In the genomic region with DNA sequence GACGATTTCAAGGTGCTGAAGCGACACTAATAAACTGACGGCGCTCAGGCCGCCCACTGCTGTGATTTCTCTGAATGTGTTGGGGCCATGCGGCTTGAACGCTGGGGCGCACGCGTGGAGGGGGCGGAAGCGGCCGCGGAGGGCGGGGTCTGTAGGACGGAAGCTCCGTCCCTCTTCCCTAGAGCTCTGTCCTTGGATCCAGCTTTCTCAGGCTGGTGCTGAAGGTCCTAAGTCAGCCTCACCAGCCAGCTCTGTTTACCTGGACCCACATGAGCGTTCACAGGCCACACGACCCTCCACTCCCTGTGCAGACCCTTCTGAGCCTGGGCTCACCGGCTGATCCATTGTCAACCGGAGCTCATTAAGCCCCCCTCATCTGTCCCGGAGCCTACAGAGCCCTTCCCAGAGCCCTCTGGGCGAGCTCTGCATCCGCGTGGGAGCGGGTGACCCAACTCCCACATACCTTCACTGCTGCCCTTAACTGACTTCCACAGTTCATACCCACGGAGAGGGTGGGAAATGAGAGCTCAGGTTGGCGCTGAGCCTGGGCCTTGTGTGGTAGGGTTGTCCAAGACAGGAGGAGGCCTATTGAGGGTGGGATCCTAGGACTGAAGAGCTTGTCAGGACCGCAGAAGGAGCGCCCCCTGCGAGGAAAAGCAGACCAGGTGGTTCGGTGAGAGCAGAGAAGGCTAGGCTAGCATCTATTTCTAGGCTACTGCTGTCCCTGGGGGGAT, we compare ENCODE assay signal across 7 mouse cellular contexts. TPM values are rescaled to one million over a fixed set of nuclear protein-coding genes. Genes with fewer than 3 reads are reported as not detected.
DNase-seq lines count a peak whose midpoint lies in the region; ATAC-seq and TF ChIP-seq lines count a peak whose summit lies in the region.

A gene (plus strand): TSS at position 174 of the 734 bp plus-strand sequence.

- no peak for TF ChIP-seq CTCF in bone marrow macrophage, adult 2 months (IDR thresholded peaks at IDR 0.05; ENCODE audit: low read depth, low read length)
- TF ChIP-seq CTCF in embryonic fibroblast, embryonic 13.5 days (IDR thresholded peaks at IDR 0.05; ENCODE audit: borderline replicate concordance, insufficient read depth, low read length) = no peak

- 3% methylated on average over 32 of the region's 32 CpGs for WGBS in kidney, embryonic 14.5 days
- 6% methylated on average over 32 of the region's 32 CpGs for WGBS in limb, embryonic 14.5 days
- WGBS in midbrain, embryonic 16.5 days = 2% methylated on average over 32 of the region's 32 CpGs

- peak within 1 kb of the TSS; percentile 95 for H3K4me2 ChIP-seq in kidney, embryonic 14.5 days (replicated peaks; ENCODE audit: low read depth, low read length)
- H3K4me2 ChIP-seq in limb, embryonic 14.5 days (replicated peaks; ENCODE audit: low read depth, low read length, severe bottlenecking) = peak within 1 kb of the TSS; percentile 89
- peak within 1 kb of the TSS; percentile 91 for H3K4me2 ChIP-seq in midbrain, embryonic 16.5 days (ENCODE audit: low read length)

- H3K4me1 ChIP-seq in bone marrow macrophage, adult 2 months (ENCODE audit: control insufficient read depth, insufficient read depth, low read length) = peaks cover 7% of the 10 kb centered on the region
- no peaks in the 10 kb centered on the region for H3K4me1 ChIP-seq in embryonic fibroblast, embryonic 13.5 days (ENCODE audit: control insufficient read depth, insufficient read depth, low read length)
- H3K4me1 ChIP-seq in kidney, embryonic 14.5 days (ENCODE audit: control insufficient read depth, insufficient read depth, low read length) = peaks cover 17% of the 10 kb centered on the region
- H3K4me1 ChIP-seq in limb, embryonic 14.5 days (ENCODE audit: control insufficient read depth, insufficient read depth, low read length) = peaks cover 15% of the 10 kb centered on the region; the same call in 1 of the 2 replicates
- H3K4me1 ChIP-seq in midbrain, embryonic 16.5 days (ENCODE audit: control insufficient read depth, insufficient read depth, low read length) = peaks cover 18% of the 10 kb centered on the region

- H3K36me3 ChIP-seq in kidney, embryonic 14.5 days (ENCODE audit: control insufficient read depth, insufficient read depth, low read length) = peaks cover 18% of the 10 kb centered on the region
- H3K36me3 ChIP-seq in limb, embryonic 14.5 days (ENCODE audit: control insufficient read depth, insufficient read depth, low read length) = peaks cover 21% of the 10 kb centered on the region
- peaks cover 24% of the 10 kb centered on the region for H3K36me3 ChIP-seq in midbrain, embryonic 16.5 days (ENCODE audit: control insufficient read depth, insufficient read depth, low read length)

- peak; percentile 94 for ATAC-seq in kidney, embryonic 14.5 days (ENCODE audit: low FRiP score, low TSS enrichment)
- peak; percentile 91 for ATAC-seq in limb, embryonic 14.5 days (ENCODE audit: low FRiP score, low read depth)
- ATAC-seq in midbrain, embryonic 16.5 days = peak; percentile 95

- TF ChIP-seq POLR2A in bone marrow macrophage, adult 2 months (IDR thresholded peaks at IDR 0.05; ENCODE audit: borderline replicate concordance, low read depth, low read length) = no peak
- TF ChIP-seq POLR2A in embryonic fibroblast, embryonic 13.5 days (IDR thresholded peaks at IDR 0.05; ENCODE audit: low read depth, low read length) = peak; percentile 89
- TF ChIP-seq POLR2A in limb, embryonic 14.5 days (IDR thresholded peaks at IDR 0.05; ENCODE audit: borderline replicate concordance, extremely low read depth, insufficient read depth, insufficient read length) = peak; percentile 63; the same call in 1 of the 2 replicates

- no peaks in the 10 kb centered on the region for H3K9me3 ChIP-seq in kidney, embryonic 14.5 days (ENCODE audit: control insufficient read depth, low read length)
- no peaks in the 10 kb centered on the region for H3K9me3 ChIP-seq in limb, embryonic 14.5 days (ENCODE audit: control insufficient read depth, low read length)
- no peaks in the 10 kb centered on the region for H3K9me3 ChIP-seq in midbrain, embryonic 16.5 days (replicated peaks; ENCODE audit: control insufficient read depth, low read length, poor library complexity, severe bottlenecking)

- peak within 1 kb of the TSS; percentile 54 for H3K4me3 ChIP-seq in bone marrow macrophage, adult 2 months (ENCODE audit: insufficient read depth, low read length)
- H3K4me3 ChIP-seq in embryonic fibroblast, embryonic 13.5 days (ENCODE audit: insufficient read depth, low read length) = no peak within 1 kb of the TSS
- H3K4me3 ChIP-seq in kidney, embryonic 14.5 days (ENCODE audit: low read length) = peak within 1 kb of the TSS; percentile 50
- H3K4me3 ChIP-seq in limb, embryonic 14.5 days (replicated peaks; ENCODE audit: low read length) = peak within 1 kb of the TSS; percentile 46
- H3K4me3 ChIP-seq in midbrain, embryonic 16.5 days (ENCODE audit: low read depth, low read length) = peak within 1 kb of the TSS; percentile 47

- peak within 1 kb of the TSS; percentile 22 for H3K27ac ChIP-seq in bone marrow macrophage, adult 2 months (ENCODE audit: insufficient read depth, low read depth, low read length)
- H3K27ac ChIP-seq in embryonic fibroblast, embryonic 13.5 days (ENCODE audit: insufficient read depth, low read length) = peak within 1 kb of the TSS; percentile 27; the same call in 1 of the 2 replicates
- peak within 1 kb of the TSS; percentile 88 for H3K27ac ChIP-seq in kidney, embryonic 14.5 days (ENCODE audit: low read depth, low read length)
- H3K27ac ChIP-seq in limb, embryonic 14.5 days (replicated peaks; ENCODE audit: low read depth, low read length) = peak within 1 kb of the TSS; percentile 79
- peak within 1 kb of the TSS; percentile 95 for H3K27ac ChIP-seq in midbrain, embryonic 16.5 days (ENCODE audit: low read length)

- H3K9ac ChIP-seq in kidney, embryonic 14.5 days (ENCODE audit: low read depth, low read length) = peak within 1 kb of the TSS; percentile 67
- peak within 1 kb of the TSS; percentile 55 for H3K9ac ChIP-seq in limb, embryonic 14.5 days (ENCODE audit: low read depth, low read length, severe bottlenecking)
- peak within 1 kb of the TSS; percentile 79 for H3K9ac ChIP-seq in midbrain, embryonic 16.5 days (ENCODE audit: low read depth, low read length)

- DNase-seq in heart, adult 9 months (ENCODE audit: low spot score in 2 of 2) = peak; percentile 86 to 88
- DNase-seq in limb, embryonic 14.5 days (ENCODE audit: low spot score) = peak; percentile 83
- peak; percentile 62 to 84 for DNase-seq in spleen, postnatal 10 days (ENCODE audit: low spot score in 2 of 2)

- no peaks in the 10 kb centered on the region for H3K27me3 ChIP-seq in kidney, embryonic 14.5 days (ENCODE audit: control insufficient read depth, insufficient read depth, low read length)
- H3K27me3 ChIP-seq in limb, embryonic 14.5 days (ENCODE audit: control insufficient read depth, insufficient read depth, low read length) = no peaks in the 10 kb centered on the region
- H3K27me3 ChIP-seq in midbrain, embryonic 16.5 days (ENCODE audit: control insufficient read depth, insufficient read depth, low read depth, low read length) = no peaks in the 10 kb centered on the region

RNA-seq across cellular contexts. Expression of the gene that starts here (rescaled TPM):
- polyA plus RNA-seq in bone marrow macrophage, adult 2 months (2012; ENCODE audit: insufficient read depth, insufficient read length, missing spikeins) = not detected in 2 replicates
- not detected in 2 replicates for polyA plus RNA-seq in embryonic fibroblast, embryonic 13.5 days (2011; ENCODE audit: insufficient read length, low read depth, missing spikeins)
- not detected in 2 replicates for polyA plus RNA-seq in kidney, embryonic 14.5 days (2014; fragmentation: Nextera tagmentation; extraction: Ambion mirVana)
- polyA plus RNA-seq in limb, embryonic 14.5 days (2012; rRNA removed) = 0.13 and 0.28 TPM in 2 replicates
- not detected in 2 replicates for polyA plus RNA-seq in limb, embryonic 14.5 days (2014; fragmentation: Nextera tagmentation; extraction: Ambion mirVana)
- not detected in 2 replicates for polyA plus RNA-seq in midbrain, embryonic 16.5 days (2015; fragmentation: Nextera tagmentation; extraction: Ambion mirVana)

Comparison
In these comparisons a context has a peak if more than half of its experiments do, and no peak if none do; other contexts are left out.
1. Peak in ATAC-seq, H3K4me3 ChIP-seq, H3K27ac ChIP-seq, H3K9ac ChIP-seq and H3K4me2 ChIP-seq in kidney, embryonic 14.5 days; RNA of the gene not detected or under 1 TPM.
2. Peak in DNase-seq, ATAC-seq, H3K4me3 ChIP-seq, H3K27ac ChIP-seq, H3K9ac ChIP-seq and H3K4me2 ChIP-seq in limb, embryonic 14.5 days; RNA of the gene not detected or under 1 TPM.
3. Peak in ATAC-seq, H3K4me3 ChIP-seq, H3K27ac ChIP-seq, H3K9ac ChIP-seq and H3K4me2 ChIP-seq in midbrain, embryonic 16.5 days; RNA of the gene not detected or under 1 TPM.
4. H3K27ac ChIP-seq: peak in every context shown above with its lines; median percentile 95 in midbrain, embryonic 16.5 days; 88 in kidney, embryonic 14.5 days; 79 in limb, embryonic 14.5 days; 27 in embryonic fibroblast, embryonic 13.5 days; 22 in bone marrow macrophage, adult 2 months.